Mouse (Mus musculus): ENCODE measurements around the gene Itk.

GRCm38 (mm10) chr11:46283800-46284199, 105.5 kb downstream of the Itk start:
- TF ChIP-seq CTCF (IDR thresholded peaks at IDR 0.05; ENCODE audit: borderline replicate concordance, insufficient read depth, low read depth, low read length) (no peak), POLR2A (IDR thresholded peaks at IDR 0.05; ENCODE audit: borderline replicate concordance, insufficient read depth, low read length) (no peak)

Data from cerebellum, adult 2 months (tissue).